Mouse (Mus musculus): ENCODE results near the gene Rnf114. TPM values are rescaled to one million over a fixed set of nuclear protein-coding genes. Genes with fewer than 3 reads are reported as not detected.

Rnf114 gene
- total and polyA plus RNA-seq, 3 experiments = 40.8 to 50.4 (median 45.6) TPM

DNA sequence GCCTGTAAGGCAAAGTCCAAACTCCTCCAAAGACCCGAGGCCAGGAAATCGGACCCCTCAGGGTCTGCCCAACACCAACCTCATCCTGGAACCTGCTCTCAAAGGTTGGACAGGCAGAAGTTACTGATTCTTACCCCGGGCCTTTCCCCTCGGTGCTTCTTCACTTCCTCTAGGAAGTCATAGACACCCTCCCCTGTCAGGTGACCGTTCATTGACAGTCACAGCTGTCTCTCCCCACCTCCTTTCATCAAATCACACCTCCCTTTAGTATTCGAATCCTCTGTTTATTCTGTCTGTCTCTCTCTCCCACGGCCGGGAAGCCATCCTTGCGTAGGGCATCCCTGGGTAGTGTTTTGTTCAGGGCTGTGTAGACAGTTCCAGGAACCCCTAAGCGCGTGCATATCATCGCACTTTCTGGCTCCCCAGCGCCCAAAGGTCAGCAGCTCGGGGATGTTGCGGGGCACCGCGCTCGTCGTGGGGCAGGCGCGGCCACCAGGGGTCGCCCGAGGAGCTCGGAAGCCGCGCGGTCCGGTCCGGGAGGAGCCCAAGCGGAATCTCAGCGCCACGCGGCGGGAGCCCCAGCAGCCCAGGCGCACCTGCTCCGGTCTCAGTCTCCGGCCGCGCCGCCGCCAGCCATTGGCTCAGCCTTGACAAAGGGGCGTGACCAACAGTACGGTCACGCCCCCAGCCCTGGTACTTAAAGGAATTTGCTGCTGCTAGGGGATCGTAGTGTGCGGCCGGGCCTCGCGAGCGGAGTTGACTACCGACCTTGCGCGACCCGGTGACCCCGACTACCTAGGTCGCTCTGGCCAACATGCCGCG, 45.2 kb downstream of the Rnf114 start, which contains the start of gene Snai1 (continued):
- TF ChIP-seq RAD21 (IDR thresholded peaks at IDR 0.05; ENCODE audit: low read depth, low read length) = peak; percentile 94

- TF ChIP-seq SIN3A (IDR thresholded peaks at IDR 0.05; ENCODE audit: low read length) (peak; percentile 14; the same call in 1 of the 2 replicates), RAD21 (IDR thresholded peaks at IDR 0.05; ENCODE audit: low read depth, low read length) (no peak), ZMIZ1 (IDR thresholded peaks at IDR 0.05; ENCODE audit: low read depth, low read length) (no peak)
- in situ Hi-C loops (cut with MboI; ENCODE audit: low pct_ligation_motif_present, low pct_unique_long_range_greater_than_20kb, low sequenced_read_pairs) = loop anchor here (10.0 kb wide), 1 partner anchor 366 kb away; no protein-coding TSS in a partner anchor
- Histone ChIP-seq H3K27ac (ENCODE audit: insufficient read depth, low read depth) (no peak overlapping the region), H3K27me3 (replicated peaks) (no peaks in the 10 kb centered on the region), H3K9me3 (replicated peaks; ENCODE audit: low read length) (no peaks in the 10 kb centered on the region), H3K9ac (ENCODE audit: insufficient read depth, low read depth) (peak overlapping the region; percentile 81), H3K4me3 (replicated peaks in 1 of 3; ENCODE audit: low read depth in 2 of 3, low read length in 2 of 3, poor library complexity in 1 of 3) (peak overlapping the region; percentile 54 to 79 (median 61)), H3K4me1 (ENCODE audit: control insufficient read depth in 1 of 2, insufficient read depth in 2 of 2) (peaks cover 18 to 57% of the 10 kb centered on the region in 2 experiments), H3K36me3 (replicated peaks in 1 of 2; ENCODE audit: control insufficient read depth in 1 of 2, insufficient read depth in 1 of 2, low read length in 1 of 2) (peaks cover 19 to 50% of the 10 kb centered on the region in 2 experiments), H3K4me2 (ENCODE audit: insufficient read depth, low read depth, poor library complexity, severe bottlenecking) (peak overlapping the region; percentile 73), H3K79me2 (replicated peaks; ENCODE audit: control insufficient read depth, extremely low read depth, insufficient read depth, poor library complexity, severe bottlenecking) (peaks cover 7% of the 10 kb centered on the region)
- DNase-seq (ENCODE audit: extremely low read depth) = no peak
- dilution Hi-C loops (cut with MboI; ENCODE audit: extremely low pct_ligation_motif_present, extremely low pct_unique_long_range_greater_than_20kb, low sequenced_read_pairs) = no loop called here
Observed at GRCm38 (mm10) chr2:167538671-167539306, 46.3 kb downstream of the Rnf114 start.

- H3K9ac ChIP-seq (ENCODE audit: insufficient read depth, low read depth) = no peak overlapping the region
- H3K27me3 ChIP-seq (replicated peaks) = no peaks in the 10 kb centered on the region
- in situ Hi-C loops (cut with MboI; ENCODE audit: low pct_ligation_motif_present, low pct_unique_long_range_greater_than_20kb, low sequenced_read_pairs) (loop anchor here (10.0 kb wide), 1 partner anchor 365 kb away; no protein-coding TSS in a partner anchor), dilution Hi-C loops (cut with MboI; ENCODE audit: extremely low pct_ligation_motif_present, extremely low pct_unique_long_range_greater_than_20kb, low sequenced_read_pairs) (no loop called here)
- H3K79me2 ChIP-seq (replicated peaks; ENCODE audit: control insufficient read depth, extremely low read depth, insufficient read depth, poor library complexity, severe bottlenecking) = peaks cover 7% of the 10 kb centered on the region
- H3K27ac ChIP-seq (ENCODE audit: insufficient read depth, low read depth) = no peak overlapping the region
- peaks cover 18 to 64% of the 10 kb centered on the region in 2 experiments for H3K4me1 ChIP-seq (ENCODE audit: control insufficient read depth in 1 of 2, insufficient read depth in 2 of 2)
- H3K4me2 ChIP-seq (ENCODE audit: insufficient read depth, low read depth, poor library complexity, severe bottlenecking) = peak overlapping the region; percentile 73; the same call in 1 of the 2 replicates
- no peaks in the 10 kb centered on the region for H3K9me3 ChIP-seq (replicated peaks; ENCODE audit: low read length)
- no peak for DNase-seq (ENCODE audit: extremely low read depth)
- TF ChIP-seq ZNF384 (IDR thresholded peaks at IDR 0.05; ENCODE audit: low read depth, low read length) (peak; percentile 65), MYC (IDR thresholded peaks at IDR 0.05; ENCODE audit: low read depth, low read length) (0 out of 2 replicates have a peak, but pooled peaks have one; percentile 23), E2F4 (IDR thresholded peaks at IDR 0.05; ENCODE audit: insufficient replicate concordance, low read depth, low read length) (no peak)
- peaks cover 19 to 53% of the 10 kb centered on the region in 2 experiments for H3K36me3 ChIP-seq (replicated peaks in 1 of 2; ENCODE audit: control insufficient read depth in 1 of 2, insufficient read depth in 1 of 2, low read length in 1 of 2)
- peak overlapping the region; percentile 54 to 79 (median 61) for H3K4me3 ChIP-seq (replicated peaks in 1 of 3; ENCODE audit: low read depth in 2 of 3, low read length in 2 of 3, poor library complexity in 1 of 3)
Observed at GRCm38 (mm10) chr2:167539536-167540476, 47.4 kb downstream of the Rnf114 start.
